Mouse (Mus musculus): ENCODE measurements around the gene Utrn. TPM values are rescaled to one million over a fixed set of nuclear protein-coding genes. Genes with fewer than 3 reads are reported as not detected.

Utrn gene
- polyA plus RNA-seq, 1 experiment from 2014 or later = 25.6 TPM

- peak overlapping the region; percentile 73 for H3K9ac ChIP-seq
- H3K4me3 ChIP-seq = peak overlapping the region; percentile 64
- H3K4me1 ChIP-seq (replicated peaks) = peaks cover 17% of the 10 kb centered on the region
- H3K4me2 ChIP-seq = peak overlapping the region; percentile 88
- H3K36me3 ChIP-seq = no peaks in the 10 kb centered on the region
- peak; percentile 74 for ATAC-seq (ENCODE audit: low FRiP score, low read depth)
- no peaks in the 10 kb centered on the region for H3K9me3 ChIP-seq
- H3K27me3 ChIP-seq = no peaks in the 10 kb centered on the region
- H3K27ac ChIP-seq (replicated peaks) = peak overlapping the region; percentile 66
- under 1% methylated on average over 40 of the region's 41 CpGs for WGBS
Observed at GRCm38 (mm10) chr10:12868189-12869028, 756 bp downstream of the Utrn start.

GRCm38 (mm10) chr10:12867733-12868188 is 1.4 kb downstream of the Utrn start:
- peaks cover 17% of the 10 kb centered on the region for H3K4me1 ChIP-seq (replicated peaks)
- peak overlapping the region; percentile 73 for H3K9ac ChIP-seq
- WGBS = 0% methylated on average over 12 of the region's 12 CpGs
- H3K36me3 ChIP-seq = no peaks in the 10 kb centered on the region
- H3K4me2 ChIP-seq = peak overlapping the region; percentile 88
- H3K4me3 ChIP-seq = peak overlapping the region; percentile 64
- H3K9me3 ChIP-seq = no peaks in the 10 kb centered on the region
- peak overlapping the region; percentile 56; the same call in 1 of the 2 replicates for H3K27ac ChIP-seq (replicated peaks)
- no peak for ATAC-seq (ENCODE audit: low FRiP score, low read depth)
- no peaks in the 10 kb centered on the region for H3K27me3 ChIP-seq

GRCm38 (mm10) chr10:12866971-12867732 is 2.0 kb downstream of the Utrn start:
- WGBS = 3% methylated on average over 28 of the region's 28 CpGs
- H3K9ac ChIP-seq = 0 out of 2 replicates have a peak overlapping the region, but pooled peaks have one; percentile 23
- 0 out of 2 replicates have a peak, but pooled peaks have one; percentile 21 for ATAC-seq (ENCODE audit: low FRiP score, low read depth)

GRCm38 (mm10) chr10:12865201-12865600 is 4.0 kb downstream of the Utrn start:
- H3K27me3 ChIP-seq = no peaks in the 10 kb centered on the region
- no peaks in the 10 kb centered on the region for H3K9me3 ChIP-seq
- H3K4me1 ChIP-seq (replicated peaks) = peaks cover 17% of the 10 kb centered on the region
- H3K36me3 ChIP-seq = no peaks in the 10 kb centered on the region
- H3K4me2 ChIP-seq = no peak overlapping the region
- no peak overlapping the region for H3K27ac ChIP-seq (replicated peaks)
- H3K4me3 ChIP-seq = no peak overlapping the region
- WGBS = 83% methylated on average over 6 of the region's 6 CpGs
- ATAC-seq (ENCODE audit: low FRiP score, low read depth) = no peak
- H3K9ac ChIP-seq = no peak overlapping the region

More at GRCm38 (mm10) chr10:12866971-12867732, 2.0 kb downstream of the Utrn start:
- H3K36me3 ChIP-seq = no peaks in the 10 kb centered on the region
- H3K27ac ChIP-seq (replicated peaks) = 0 out of 2 replicates have a peak overlapping the region, but pooled peaks have one; percentile 21
- H3K4me3 ChIP-seq = peak overlapping the region; percentile 64
- peaks cover 17% of the 10 kb centered on the region for H3K4me1 ChIP-seq (replicated peaks)
- H3K27me3 ChIP-seq = no peaks in the 10 kb centered on the region
- H3K9me3 ChIP-seq = no peaks in the 10 kb centered on the region
- H3K4me2 ChIP-seq = peak overlapping the region; percentile 88

- WGBS = 91% methylated on average over 9 of the region's 9 CpGs
- Histone ChIP-seq H3K9me3 (no peaks in the 10 kb centered on the region), H3K4me3 (no peak overlapping the region), H3K27ac (replicated peaks) (no peak overlapping the region), H3K9ac (no peak overlapping the region), H3K27me3 (no peaks in the 10 kb centered on the region), H3K36me3 (no peaks in the 10 kb centered on the region), H3K4me1 (replicated peaks) (peaks cover 17% of the 10 kb centered on the region), H3K4me2 (no peak overlapping the region)
- no peak for ATAC-seq (ENCODE audit: low FRiP score, low read depth)
Observed at GRCm38 (mm10) chr10:12863581-12863980, 5.6 kb downstream of the Utrn start.

GRCm38 (mm10) chr10:12862047-12862446 is 7.1 kb downstream of the Utrn start:
- Histone ChIP-seq H3K4me2 (no peak overlapping the region), H3K4me3 (no peak overlapping the region), H3K36me3 (no peaks in the 10 kb centered on the region), H3K9ac (no peak overlapping the region), H3K27ac (replicated peaks) (no peak overlapping the region), H3K9me3 (no peaks in the 10 kb centered on the region), H3K27me3 (no peaks in the 10 kb centered on the region), H3K4me1 (replicated peaks) (peaks cover 5% of the 10 kb centered on the region)
- 90% methylated on average over 8 of the region's 8 CpGs for WGBS
- no peak for ATAC-seq (ENCODE audit: low FRiP score, low read depth)

GRCm38 (mm10) chr10:12861381-12861780 is 7.8 kb downstream of the Utrn start:
- no peak overlapping the region for H3K4me3 ChIP-seq
- no peaks in the 10 kb centered on the region for H3K4me1 ChIP-seq (replicated peaks)
- no peaks in the 10 kb centered on the region for H3K36me3 ChIP-seq
- WGBS = 74% methylated on average over 2 of the region's 2 CpGs
- ATAC-seq (ENCODE audit: low FRiP score, low read depth) = no peak
- H3K27ac ChIP-seq (replicated peaks) = no peak overlapping the region
- no peaks in the 10 kb centered on the region for H3K27me3 ChIP-seq
- no peaks in the 10 kb centered on the region for H3K9me3 ChIP-seq
- no peak overlapping the region for H3K4me2 ChIP-seq
- H3K9ac ChIP-seq = no peak overlapping the region

- H3K27ac ChIP-seq (replicated peaks) = no peak overlapping the region
- H3K36me3 ChIP-seq = no peaks in the 10 kb centered on the region
- H3K27me3 ChIP-seq = no peaks in the 10 kb centered on the region
- no peak for ATAC-seq (ENCODE audit: low FRiP score, low read depth)
- H3K4me2 ChIP-seq = no peak overlapping the region
- no peaks in the 10 kb centered on the region for H3K4me1 ChIP-seq (replicated peaks)
- H3K4me3 ChIP-seq = no peak overlapping the region
- WGBS = 71% methylated on average over 4 of the region's 4 CpGs
- H3K9ac ChIP-seq = no peak overlapping the region
- H3K9me3 ChIP-seq = no peaks in the 10 kb centered on the region
Observed at GRCm38 (mm10) chr10:12860765-12861164, 8.4 kb downstream of the Utrn start.

GRCm38 (mm10) chr10:12860331-12860730 is 8.8 kb downstream of the Utrn start:
- ATAC-seq (ENCODE audit: low FRiP score, low read depth) = no peak
- no peak overlapping the region for H3K4me2 ChIP-seq
- no peaks in the 10 kb centered on the region for H3K9me3 ChIP-seq
- H3K36me3 ChIP-seq = no peaks in the 10 kb centered on the region
- H3K4me3 ChIP-seq = no peak overlapping the region
- 80% methylated on average over 7 of the region's 7 CpGs for WGBS
- no peaks in the 10 kb centered on the region for H3K4me1 ChIP-seq (replicated peaks)
- H3K27me3 ChIP-seq = no peaks in the 10 kb centered on the region
- no peak overlapping the region for H3K9ac ChIP-seq
- no peak overlapping the region for H3K27ac ChIP-seq (replicated peaks)

GRCm38 (mm10) chr10:12858017-12858416 is 11.1 kb downstream of the Utrn start:
- no peak overlapping the region for H3K27ac ChIP-seq (replicated peaks)
- no peak overlapping the region for H3K9ac ChIP-seq
- WGBS = 82% methylated on average over 5 of the region's 5 CpGs
- H3K4me2 ChIP-seq = no peak overlapping the region
- no peak overlapping the region for H3K4me3 ChIP-seq
- H3K9me3 ChIP-seq = no peaks in the 10 kb centered on the region
- ATAC-seq (ENCODE audit: low FRiP score, low read depth) = no peak
- no peaks in the 10 kb centered on the region for H3K27me3 ChIP-seq
- H3K36me3 ChIP-seq = no peaks in the 10 kb centered on the region
- H3K4me1 ChIP-seq (replicated peaks) = no peaks in the 10 kb centered on the region

GRCm38 (mm10) chr10:12854298-12854697 is 14.9 kb downstream of the Utrn start:
- WGBS = 91% methylated on average over 6 of the region's 6 CpGs
- Histone ChIP-seq H3K4me1 (replicated peaks) (no peaks in the 10 kb centered on the region), H3K9me3 (no peaks in the 10 kb centered on the region), H3K4me2 (no peak overlapping the region), H3K27ac (replicated peaks) (no peak overlapping the region), H3K9ac (no peak overlapping the region), H3K27me3 (no peaks in the 10 kb centered on the region), H3K36me3 (no peaks in the 10 kb centered on the region), H3K4me3 (no peak overlapping the region)
- no peak for ATAC-seq (ENCODE audit: low FRiP score, low read depth)

GRCm38 (mm10) chr10:12853776-12854175 is 15.4 kb downstream of the Utrn start:
- Histone ChIP-seq H3K9ac (no peak overlapping the region), H3K4me3 (no peak overlapping the region), H3K27me3 (no peaks in the 10 kb centered on the region), H3K4me1 (replicated peaks) (no peaks in the 10 kb centered on the region), H3K36me3 (no peaks in the 10 kb centered on the region), H3K9me3 (no peaks in the 10 kb centered on the region), H3K4me2 (no peak overlapping the region), H3K27ac (replicated peaks) (no peak overlapping the region)
- no peak for ATAC-seq (ENCODE audit: low FRiP score, low read depth)
- WGBS = 81% methylated on average over 6 of the region's 6 CpGs

Data from hindbrain, embryonic 15.5 days (tissue).